Mouse (Mus musculus) MEL (cell line): ENCODE measurements around the gene Selenoo. TPM values are rescaled to one million over a fixed set of nuclear protein-coding genes. Genes with fewer than 3 reads are reported as not detected.

Experiments
- DNase-seq: peaks from one replicate; pipeline ENCODE4 v3.0.0; 2011; ENCODE audit warnings: low read depth, low spot score
- H3K27ac ChIP-seq: 2 replicates; pipeline ENCODE4 v1.5.1; 2012; ENCODE audit warnings: low read depth, mild to moderate bottlenecking, control low read depth, low read length, moderate library complexity; ENCODE audit not compliant: control insufficient read depth
- H3K27me3 ChIP-seq, 2 experiments: fragments of 150-350 bp in 1 of 2; sonication (generic) in 1 of 2; 2 replicates each; pipeline ENCODE4 v1.6.1; 2012; ENCODE audit warnings: low read length in 2 of 2, mild to moderate bottlenecking in 2 of 2, improper control_type of control experiment in 1 of 2, moderate library complexity in 1 of 2; ENCODE audit not compliant: insufficient read depth in 2 of 2, control insufficient read depth in 1 of 2
- H3K36me3 ChIP-seq, 2 experiments: 2 replicates each; pipeline ENCODE4 v1.6.1; 2012 to 2014; ENCODE audit warnings: low read length in 2 of 2, improper control_type of control experiment in 1 of 2, inconsistent platforms in 1 of 2, mild to moderate bottlenecking in 1 of 2; ENCODE audit not compliant: insufficient read depth in 2 of 2, control insufficient read depth in 1 of 2
- H3K4me1 ChIP-seq, 2 experiments: fragments of 150-350 bp in 1 of 2; sonication (generic) in 1 of 2; 2 replicates each; pipeline ENCODE4 v1.6.1; 2012; ENCODE audit warnings: low read length in 2 of 2, improper control_type of control experiment in 1 of 2, mild to moderate bottlenecking in 1 of 2; ENCODE audit not compliant: insufficient read depth in 2 of 2, control insufficient read depth in 1 of 2
- H3K4me3 ChIP-seq, 2 experiments: fragments of 150-350 bp in 1 of 2; sonication (generic) in 1 of 2; 2 replicates each; pipeline ENCODE4 v1.5.1; 2012; ENCODE audit warnings: low read depth in 2 of 2, low read length in 2 of 2, mild to moderate bottlenecking in 2 of 2, moderate library complexity in 2 of 2, control low read depth in 1 of 2, improper control_type of control experiment in 1 of 2; ENCODE audit not compliant: control insufficient read depth in 1 of 2, insufficient read depth in 1 of 2
- H3K79me2 ChIP-seq: 2 replicates; pipeline ENCODE4 v1.6.1; 2012; ENCODE audit warnings: mild to moderate bottlenecking, low read length, moderate library complexity; ENCODE audit not compliant: control insufficient read depth, poor library complexity, insufficient read depth
- H3K9ac ChIP-seq: 2 replicates; pipeline ENCODE4 v1.6.1; 2012; ENCODE audit warnings: low read depth, mild to moderate bottlenecking, control low read depth, low read length, moderate library complexity; ENCODE audit not compliant: control insufficient read depth, poor library complexity, severe bottlenecking
- H3K9me3 ChIP-seq: fragments of 150-350 bp; sonication (generic); replicated peaks from 2 replicates; pipeline ENCODE4 v1.6.1; 2012; ENCODE audit warnings: mild to moderate bottlenecking, low read length, improper control_type of control experiment, moderate library complexity; ENCODE audit not compliant: insufficient read depth
- BHLHE40 ChIP-seq: IDR thresholded peaks from 2 replicates; pipeline ENCODE4 v1.6.1; 2012; ENCODE audit warnings: low read depth, mild to moderate bottlenecking, inconsistent platforms, low read length, improper control_type of control experiment, borderline replicate concordance
- CHD2 ChIP-seq: IDR thresholded peaks from 2 replicates; pipeline ENCODE4 v1.6.1; 2011; ENCODE audit warnings: low read length, improper control_type of control experiment
- EP300 ChIP-seq, 2 experiments: IDR thresholded peaks; 2 replicates each; pipeline ENCODE4 v1.6.1; 2011; ENCODE audit warnings: improper control_type of control experiment in 2 of 2, low read length in 2 of 2, low read depth in 1 of 2, mild to moderate bottlenecking in 1 of 2
- ETS1 ChIP-seq: IDR thresholded peaks from 2 replicates; pipeline ENCODE4 v1.6.1; 2012; ENCODE audit warnings: low read depth, mild to moderate bottlenecking, inconsistent platforms, low read length, improper control_type of control experiment, moderate library complexity
- GABPA ChIP-seq: IDR thresholded peaks from 2 replicates; pipeline ENCODE4 v1.6.1; 2012; ENCODE audit warnings: low read depth, mild to moderate bottlenecking, inconsistent platforms, low read length, improper control_type of control experiment, moderate library complexity
- GATA1 ChIP-seq: IDR thresholded peaks from 2 replicates; pipeline ENCODE4 v1.6.1; 2011; ENCODE audit warnings: low read depth, low read length, improper control_type of control experiment
- JUND ChIP-seq: IDR thresholded peaks from 2 replicates; pipeline ENCODE4 v1.6.1; 2011; ENCODE audit warnings: low read depth, mild to moderate bottlenecking, improper control_type of control experiment, low read length
- KAT2A ChIP-seq: conservative IDR thresholded peaks from 2 replicates; pipeline ENCODE4 v1.6.1; 2012; ENCODE audit warnings: low read depth, low read length, improper control_type of control experiment, inconsistent platforms
- MXI1 ChIP-seq: IDR thresholded peaks from 2 replicates; pipeline ENCODE4 v1.6.1; 2011; ENCODE audit warnings: mild to moderate bottlenecking, low read depth, low read length, improper control_type of control experiment
- MYB ChIP-seq: IDR thresholded peaks from 2 replicates; pipeline ENCODE4 v1.6.1; 2011; ENCODE audit warnings: mild to moderate bottlenecking, low read depth, low read length, improper control_type of control experiment
- MYC ChIP-seq: IDR thresholded peaks from 2 replicates; pipeline ENCODE4 v1.6.1; 2011; ENCODE audit warnings: low read depth, mild to moderate bottlenecking, low read length, improper control_type of control experiment, moderate library complexity
- NELFE ChIP-seq: IDR thresholded peaks from 2 replicates; pipeline ENCODE4 v1.6.1; 2011; ENCODE audit warnings: low read depth, low read length, improper control_type of control experiment
- NRF1 ChIP-seq: IDR thresholded peaks from 2 replicates; pipeline ENCODE4 v1.6.1; 2014; ENCODE audit warnings: low read depth, mild to moderate bottlenecking, inconsistent platforms, low read length, improper control_type of control experiment, moderate library complexity; ENCODE audit not compliant: poor library complexity, insufficient read depth, severe bottlenecking
- POLR2A ChIP-seq, 2 experiments: IDR thresholded peaks; 2 replicates each; pipeline ENCODE4 v1.6.1; 2011 to 2012; ENCODE audit warnings: low read length in 2 of 2, mild to moderate bottlenecking in 2 of 2, control low read depth in 1 of 2, improper control_type of control experiment in 1 of 2, low read depth in 1 of 2, moderate library complexity in 1 of 2; ENCODE audit not compliant: control insufficient read depth in 1 of 2, insufficient read depth in 1 of 2, poor library complexity in 1 of 2
- POLR2AphosphoS2 ChIP-seq: IDR thresholded peaks from 2 replicates; pipeline ENCODE4 v1.6.1; 2011; ENCODE audit warnings: low read length, improper control_type of control experiment
- POLR2AphosphoS5 ChIP-seq: IDR thresholded peaks from 2 replicates; pipeline ENCODE4 v1.6.1; 2012; ENCODE audit warnings: low read depth, borderline replicate concordance, mild to moderate bottlenecking, inconsistent platforms, low read length, moderate library complexity, mixed read lengths
- RCOR1 ChIP-seq: IDR thresholded peaks from 2 replicates; pipeline ENCODE4 v1.6.1; 2012; ENCODE audit warnings: low read depth, mild to moderate bottlenecking, inconsistent platforms, low read length, improper control_type of control experiment
- SIN3A ChIP-seq: IDR thresholded peaks from 2 replicates; pipeline ENCODE4 v1.6.1; 2012; ENCODE audit warnings: low read length, improper control_type of control experiment, inconsistent platforms
- TAL1 ChIP-seq: IDR thresholded peaks from 2 replicates; pipeline ENCODE4 v1.6.1; 2012; ENCODE audit warnings: mild to moderate bottlenecking, inconsistent platforms, low read length, moderate library complexity, mixed read lengths
- TCF12 ChIP-seq: IDR thresholded peaks from 2 replicates; pipeline ENCODE4 v1.6.1; 2014; ENCODE audit warnings: low read depth, mild to moderate bottlenecking, inconsistent platforms, low read length, improper control_type of control experiment, moderate library complexity
- UBTF ChIP-seq: IDR thresholded peaks from 2 replicates; pipeline ENCODE4 v1.6.1; 2012; ENCODE audit warnings: low read depth, mild to moderate bottlenecking, inconsistent platforms, low read length, improper control_type of control experiment, moderate library complexity, borderline replicate concordance; ENCODE audit not compliant: insufficient read depth
- USF1 ChIP-seq: IDR thresholded peaks from 2 replicates; pipeline ENCODE4 v1.6.1; 2014; ENCODE audit warnings: low read depth, mild to moderate bottlenecking, inconsistent platforms, low read length, improper control_type of control experiment, moderate library complexity
- USF2 ChIP-seq, 2 experiments: IDR thresholded peaks; 2 replicates each; pipeline ENCODE4 v1.6.1; 2011 to 2012; ENCODE audit warnings: improper control_type of control experiment in 2 of 2, low read length in 2 of 2, borderline replicate concordance in 1 of 2, inconsistent platforms in 1 of 2, low read depth in 1 of 2, mild to moderate bottlenecking in 1 of 2; ENCODE audit not compliant: insufficient read depth in 1 of 2
- ZC3H11A ChIP-seq: IDR thresholded peaks from 2 replicates; pipeline ENCODE4 v1.6.1; 2012; ENCODE audit warnings: low read depth, mild to moderate bottlenecking, inconsistent platforms, low read length, improper control_type of control experiment
- ZKSCAN1 ChIP-seq: IDR thresholded peaks from 2 replicates; pipeline ENCODE4 v1.6.1; 2012; ENCODE audit warnings: low read depth, mild to moderate bottlenecking, inconsistent platforms, low read length, improper control_type of control experiment, moderate library complexity
- ZMIZ1 ChIP-seq: IDR thresholded peaks from 2 replicates; pipeline ENCODE4 v1.6.1; 2012; ENCODE audit warnings: low read depth, mild to moderate bottlenecking, inconsistent platforms, low read length, improper control_type of control experiment, moderate library complexity
- ZNF384 ChIP-seq: IDR thresholded peaks from 2 replicates; pipeline ENCODE4 v1.6.1; 2012; ENCODE audit warnings: low read depth, mild to moderate bottlenecking, inconsistent platforms, low read length, improper control_type of control experiment
- polyA plus RNA-seq, 2 experiments: library from polyadenylated mRNA; stranded (reverse) in 1 of 2; unstranded in 1 of 2; fragments of >175 nt in 1 of 2; fragments of >200 nt in 1 of 2; gene quantifications; 2 replicates each; pipeline versions ENCODE4 v1.2.1 to v1.2.4; 2012; ENCODE audit warnings: low replicate concordance in 2 of 2, low read depth in 1 of 2; ENCODE audit not compliant: insufficient read length in 2 of 2, insufficient read depth in 1 of 2, missing spikeins in 1 of 2
- total RNA-seq: library from RNA; depleted of rRNA; stranded (reverse); fragments of 300-350 nt; gene quantifications from 2 replicates; pipeline ENCODE4 v1.2.3, GENCODE M21; 2012

The Selenoo gene
- total and polyA plus RNA-seq, 3 experiments: 16.6 to 17.3 TPM; not detected in 1

GRCm38 (mm10) chr15:89127364-89127940 is 38.6 kb downstream of the Selenoo start:
- peak; percentile 17 for DNase-seq
- Histone ChIP-seq H3K9me3 (no peaks in the 10 kb centered on the region), H3K27ac (no peak overlapping the region), H3K79me2 (peaks cover 15% of the 10 kb centered on the region), H3K4me1 (peaks cover 2 to 16% of the 10 kb centered on the region in 2 experiments; a peak in 3 of 4 replicates), H3K36me3 (no peaks in the 10 kb centered on the region; a peak in 1 of 4 replicates), H3K9ac (peak overlapping the region; percentile 94), H3K4me3 (peak overlapping the region; percentile 91 to 94), H3K27me3 (no peaks in the 10 kb centered on the region)
- TF ChIP-seq USF2 (IDR thresholded peaks at IDR 0.05; ENCODE audit: borderline replicate concordance in 1 of 2, insufficient read depth in 1 of 2, low read depth in 1 of 2, low read length in 2 of 2): no peak
- TF ChIP-seq ZNF384: peak; percentile 11; the same call in 1 of the 2 replicates
- TF ChIP-seq JUND: no peak

- H3K4me1 ChIP-seq: peaks cover 2 to 16% of the 10 kb centered on the region in 2 experiments; a peak in 3 of 4 replicates
- DNase-seq: peak; percentile 93
- H3K27me3 ChIP-seq: no peaks in the 10 kb centered on the region
- peak within 1 kb of the TSS; percentile 91 to 94 for H3K4me3 ChIP-seq
- H3K27ac ChIP-seq: peak within 1 kb of the TSS; percentile 88
- no peaks in the 10 kb centered on the region; a peak in 1 of 4 replicates for H3K36me3 ChIP-seq
- H3K9ac ChIP-seq: peak within 1 kb of the TSS; percentile 94
- peaks cover 10% of the 10 kb centered on the region; the same call in 1 of the 2 replicates for H3K79me2 ChIP-seq
- H3K9me3 ChIP-seq: no peaks in the 10 kb centered on the region
- no peak for TF ChIP-seq NRF1
- peak; percentile 76; the same call in 1 of the 2 replicates for TF ChIP-seq ZMIZ1
- TF ChIP-seq ETS1: 0 out of 2 replicates have a peak, but pooled peaks have one; percentile 16
- no peak for TF ChIP-seq CHD2
- TF ChIP-seq MXI1: peak; percentile 96
- TF ChIP-seq RCOR1: no peak
- no peak for TF ChIP-seq MYB
- TF ChIP-seq NELFE: peak; percentile 90
- peak; percentile 42; the same call in 1 of the 2 replicates for TF ChIP-seq KAT2A
- TF ChIP-seq TAL1: no peak
- TF ChIP-seq SIN3A: peak; percentile 86
- no peak for TF ChIP-seq ZC3H11A
- TF ChIP-seq TCF12: peak; percentile 53
- no peak for TF ChIP-seq ZNF384
- peak; percentile 62 for TF ChIP-seq MYC
- TF ChIP-seq JUND: no peak
- TF ChIP-seq GABPA: no peak
- TF ChIP-seq ZKSCAN1: no peak
- TF ChIP-seq UBTF: no peak
- no peak for TF ChIP-seq BHLHE40
- peak; percentile 24; the same call in 1 of the 2 replicates for TF ChIP-seq GATA1
- TF ChIP-seq POLR2AphosphoS2: peak; percentile 79; the same call in 1 of the 2 replicates
- TF ChIP-seq USF1: no peak
- peak; percentile 45 to 93; a peak in 3 of 4 replicates for TF ChIP-seq POLR2A (IDR thresholded peaks at IDR 0.05; ENCODE audit: control insufficient read depth in 1 of 2, insufficient read depth in 1 of 2, low read depth in 1 of 2, low read length in 2 of 2, poor library complexity in 1 of 2)
- no peak for TF ChIP-seq USF2 (IDR thresholded peaks at IDR 0.05; ENCODE audit: borderline replicate concordance in 1 of 2, insufficient read depth in 1 of 2, low read depth in 1 of 2, low read length in 2 of 2)
- no peak for TF ChIP-seq EP300 (IDR thresholded peaks at IDR 0.05; ENCODE audit: low read depth in 1 of 2, low read length in 2 of 2)
- no peak for TF ChIP-seq POLR2AphosphoS5
Observed at GRCm38 (mm10) chr15:89128382-89129350, 39.8 kb downstream of the Selenoo start, which contains the start of gene Hdac10. Gene Hdac10, minus strand, starts transcription at chr15:89128700.
